Mouse (Mus musculus) stomach, postnatal 0 days (tissue): ENCODE results near the gene Satb1.

ENCODE experiments used
- CTCF ChIP-seq: IDR thresholded peaks from 2 replicates; pipeline ENCODE4 v1.5.1; 2016; ENCODE audit warnings: antibody characterized with exemption, low read depth, mild to moderate bottlenecking, moderate library complexity
- EP300 ChIP-seq: optimal IDR thresholded peaks from 2 replicates; pipeline ENCODE3; 2016; ENCODE audit warnings: antibody characterized with exemption

DNA sequence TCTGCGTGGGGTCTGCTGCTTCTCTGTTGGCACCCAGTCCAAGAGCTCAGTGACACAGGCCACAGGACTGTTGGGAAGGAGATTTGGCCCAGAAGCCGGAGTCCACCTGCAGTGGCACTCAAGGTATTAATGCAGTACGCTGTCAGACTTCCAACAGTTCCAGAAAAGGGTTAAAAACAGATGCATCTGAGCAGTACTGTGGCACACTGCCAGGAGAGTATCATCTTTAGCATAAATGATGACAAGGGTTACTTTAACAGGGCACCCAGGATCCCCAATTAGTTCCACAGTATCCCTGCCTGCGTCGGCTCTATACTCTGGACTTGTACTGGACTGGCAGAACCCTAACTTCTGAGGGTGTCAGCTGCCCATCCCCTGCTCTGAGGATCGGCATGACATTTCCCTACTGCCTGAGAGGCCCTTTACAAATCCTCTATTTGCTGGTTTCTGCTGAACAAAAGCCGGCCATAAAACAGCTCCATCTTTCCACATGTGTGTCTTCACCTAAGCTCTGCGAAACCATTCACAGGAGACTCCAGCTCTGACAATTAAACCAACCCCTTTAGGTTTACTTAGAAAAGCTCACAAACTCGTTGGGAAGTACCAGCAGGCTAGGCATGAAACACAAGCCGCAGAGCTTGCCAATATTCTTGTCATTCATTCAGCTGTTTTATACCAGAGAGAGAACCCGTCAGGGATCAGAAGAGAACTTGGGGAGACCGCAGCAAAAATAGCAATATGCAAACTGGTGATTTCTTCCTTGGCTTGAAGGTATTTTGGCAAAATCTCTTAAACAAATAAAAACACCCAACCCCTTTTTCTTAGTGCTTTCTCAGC, 26.7 kb downstream of the Satb1 start:
- TF ChIP-seq EP300 (no peak), CTCF (no peak)
